Mouse (Mus musculus): ENCODE measurements at regions not wholly inside any gene's neighbourhood (a gene's known extent, or its start where the extent isn't known, plus 50 kb on each side); places are given as distances from the start of the nearest gene placed in this dataset.

GRCm38 (mm10) chr3:154382811-154383210, 52.4 kb upstream of the Lhx8 start:
- peaks cover 10% of the 10 kb centered on the region; the same call in 1 of the 2 replicates for H3K4me1 ChIP-seq (replicated peaks; ENCODE audit: control insufficient read depth, insufficient read depth, low read length)
- 78% methylated on average over 6 of the region's 6 CpGs for WGBS

GRCm38 (mm10) chr3:154381561-154381960, 51.1 kb upstream of the Lhx8 start:
- Histone ChIP-seq H3K4me2 (ENCODE audit: low read depth, low read length, severe bottlenecking) (no peak overlapping the region), H3K9me3 (ENCODE audit: control insufficient read depth, low read length) (no peaks in the 10 kb centered on the region), H3K27ac (ENCODE audit: low read depth, low read length) (no peak overlapping the region), H3K4me3 (ENCODE audit: low read depth, low read length) (no peak overlapping the region), H3K9ac (ENCODE audit: low read length) (no peak overlapping the region), H3K27me3 (ENCODE audit: control insufficient read depth, insufficient read depth, low read length) (no peaks in the 10 kb centered on the region), H3K36me3 (ENCODE audit: control insufficient read depth, insufficient read depth, low read length) (no peaks in the 10 kb centered on the region), H3K4me1 (replicated peaks; ENCODE audit: control insufficient read depth, insufficient read depth, low read length) (peaks cover 8% of the 10 kb centered on the region; the same call in 1 of the 2 replicates)
- no peak for DNase-seq (ENCODE audit: low spot score)
- ATAC-seq (replicated peaks; ENCODE audit: low FRiP score), result peak; percentile 37; the same call in 1 of the 2 replicates
- WGBS, result 6% methylated on average over 5 of the region's 5 CpGs

More at GRCm38 (mm10) chr3:154382811-154383210, 52.4 kb upstream of the Lhx8 start:
- Histone ChIP-seq H3K27ac (ENCODE audit: low read depth, low read length) (no peak overlapping the region), H3K9ac (ENCODE audit: low read length) (no peak overlapping the region), H3K9me3 (ENCODE audit: control insufficient read depth, low read length) (no peaks in the 10 kb centered on the region), H3K36me3 (ENCODE audit: control insufficient read depth, insufficient read depth, low read length) (no peaks in the 10 kb centered on the region), H3K4me3 (ENCODE audit: low read depth, low read length) (no peak overlapping the region), H3K27me3 (ENCODE audit: control insufficient read depth, insufficient read depth, low read length) (no peaks in the 10 kb centered on the region), H3K4me2 (ENCODE audit: low read depth, low read length, severe bottlenecking) (no peak overlapping the region)
- no peak for ATAC-seq (replicated peaks; ENCODE audit: low FRiP score)
- no peak for DNase-seq (ENCODE audit: low spot score)

Data from forebrain, embryonic 11.5 days (tissue).